Mouse (Mus musculus) layer of hippocampus, adult 2 months (tissue): ENCODE measurements around the gene Heca. TPM values are rescaled to one million over a fixed set of nuclear protein-coding genes. Genes with fewer than 3 reads are reported as not detected.
A peak's percentile ranks its signal among the peaks of the same experiment; 100 is the strongest.
"Not testable (repeated sequence)": the region's sequence is repeated elsewhere in the genome, so short reads cannot be mapped to it uniquely, and the experiment has no call there.

Source experiments
- DNase-seq, 2 experiments: peaks; one replicate each; pipeline ENCODE4 v3.0.0; 2022; ENCODE audit warnings: low spot score in 2 of 2
- H3K27ac ChIP-seq: fragments of 200-600 bp; 2 replicates; pipeline ENCODE4 v1.8.1; 2022
- H3K4me3 ChIP-seq: fragments of 200-600 bp; 2 replicates; pipeline ENCODE4 v1.8.1; 2022; ENCODE audit warnings: mild to moderate bottlenecking
- CTCF ChIP-seq: fragments of 200-600 bp; conservative IDR thresholded peaks from 2 replicates; pipeline ENCODE4 v1.8.1; 2022; ENCODE audit warnings: antibody characterized with exemption, mild to moderate bottlenecking, moderate library complexity
- total RNA-seq, 2 experiments: library from RNA; stranded (reverse); gene quantifications; 2 replicates each; pipeline ENCODE4 v1.2.3; 2021

Heca gene
- total RNA-seq, 2 experiments from 2014 or later: 25.8 to 30.3 TPM

GRCm38 (mm10) chr10:17860701-17861480 lies 87.0 kb downstream of the Heca start:
- TF ChIP-seq CTCF: no peak
- no peak overlapping the region for H3K4me3 ChIP-seq
- H3K27ac ChIP-seq: peak overlapping the region; percentile 56
- DNase-seq: peak; percentile 20 to 58

- no peak for DNase-seq
- TF ChIP-seq CTCF: no peak
- H3K4me3 ChIP-seq: no peak overlapping the region
- no peak overlapping the region for H3K27ac ChIP-seq
These were observed 90.1 kb downstream of the Heca start for GRCm38 (mm10) chr10:17857647-17858261.

- no peak overlapping the region for H3K27ac ChIP-seq
- H3K4me3 ChIP-seq: no peak overlapping the region
- DNase-seq: no peak
- no peak for TF ChIP-seq CTCF
These were observed 102.9 kb downstream of the Heca start for GRCm38 (mm10) chr10:17844781-17845537.

DNA sequence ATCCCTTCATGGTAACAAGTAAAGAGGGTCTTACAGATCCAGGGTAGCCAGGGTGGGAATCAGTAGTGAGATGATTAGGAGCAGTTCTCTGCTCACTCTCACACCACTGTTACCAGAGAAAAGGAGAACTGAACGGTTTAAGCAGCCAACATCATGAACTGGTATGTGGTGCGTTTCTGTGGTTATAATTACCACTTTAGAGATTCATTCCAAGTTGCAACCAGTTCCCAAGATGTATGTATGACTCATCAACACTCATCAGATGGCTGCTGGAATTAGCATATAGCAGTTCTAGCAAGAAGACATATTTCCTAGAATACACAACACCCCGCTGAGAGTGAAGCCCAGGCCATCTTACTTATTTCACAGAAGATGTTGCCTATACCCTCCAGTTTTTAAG lies 105.8 kb downstream of the Heca start:
- peak in 1 of 2 experiments; percentile 24 for DNase-seq
- H3K4me3 ChIP-seq: no peak overlapping the region
- no peak overlapping the region for H3K27ac ChIP-seq
- TF ChIP-seq CTCF: no peak

- no peak overlapping the region for H3K4me3 ChIP-seq
- no peak overlapping the region for H3K27ac ChIP-seq
- DNase-seq: no peak
- no peak for TF ChIP-seq CTCF
These were observed 111.6 kb downstream of the Heca start for GRCm38 (mm10) chr10:17836275-17836674.

- no peak for TF ChIP-seq CTCF
- DNase-seq: no peak
- H3K4me3 ChIP-seq: no peak overlapping the region; the same call in 1 of the 2 replicates
- peak overlapping the region; percentile 53 for H3K27ac ChIP-seq
These were observed 112.8 kb downstream of the Heca start for GRCm38 (mm10) chr10:17835031-17835430.

GRCm38 (mm10) chr10:17831041-17831440 lies 116.8 kb downstream of the Heca start:
- Histone ChIP-seq H3K4me3 (no peak overlapping the region), H3K27ac (no peak overlapping the region)
- TF ChIP-seq CTCF: no peak
- DNase-seq: no peak

- no peak overlapping the region for H3K27ac ChIP-seq
- TF ChIP-seq CTCF: no peak
- no peak for DNase-seq
- no peak overlapping the region for H3K4me3 ChIP-seq
These were observed 118.7 kb downstream of the Heca start for GRCm38 (mm10) chr10:17829205-17829604.

- TF ChIP-seq CTCF: no peak
- Histone ChIP-seq H3K27ac (no peak overlapping the region), H3K4me3 (peak overlapping the region; percentile 17; the same call in 1 of the 2 replicates)
- no peak for DNase-seq
These were observed 120.5 kb downstream of the Heca start for GRCm38 (mm10) chr10:17827391-17827790.

GRCm38 (mm10) chr10:17820422-17820821 lies 127.4 kb downstream of the Heca start:
- DNase-seq, H3K27ac ChIP-seq, H3K4me3 ChIP-seq: not testable (repeated sequence)

Other genes starting within 250 kb of the Heca start
- gene Cited2, start 224.8 kb downstream of the Heca start, total RNA-seq: 10 to 100 TPM; 35.8 to 36.2 TPM
- 1 to 10 TPM in 1 of 2 experiments, under 1 TPM in 1; 0.74 to 1.0 TPM for gene Txlnb, start 151.8 kb downstream of the Heca start, total RNA-seq
- 10 to 100 TPM; 35.0 to 36.5 TPM for gene Abracl, start 75.2 kb upstream of the Heca start, total RNA-seq
- 10 to 100 TPM; 82.6 to 92.7 TPM for gene Reps1, start 107.8 kb upstream of the Heca start, total RNA-seq